Mouse (Mus musculus) heart, embryonic 12.5 days (tissue): ENCODE measurements around the gene Slc25a38. TPM values are rescaled to one million over a fixed set of nuclear protein-coding genes. Genes with fewer than 3 reads are reported as not detected.
"Not testable (repeated sequence)": the region's sequence is repeated elsewhere in the genome, so short reads cannot be mapped to it uniquely, and the experiment has no call there.

ENCODE experiments used
- ATAC-seq: fragments of 200-750 bp; cut with Nextera tagmentation; 2 replicates; pipeline ENCODE4 v1.8.0; 2017; ENCODE audit warnings: moderate TSS enrichment, moderate library complexity; ENCODE audit not compliant: insufficient number of reproducible peaks, low FRiP score
- H3K27ac ChIP-seq: fragments of 300-500 bp; sonication (generic); 2 replicates; pipeline ENCODE4 v1.5.1; 2016; ENCODE audit warnings: mild to moderate bottlenecking, moderate library complexity; ENCODE audit not compliant: poor library complexity, severe bottlenecking
- H3K27me3 ChIP-seq: fragments of 300-500 bp; sonication (generic); replicated peaks from 2 replicates; pipeline ENCODE4 v1.6.1; 2016; ENCODE audit warnings: mild to moderate bottlenecking, moderate library complexity
- H3K36me3 ChIP-seq: fragments of 300-500 bp; sonication (generic); 2 replicates; pipeline ENCODE4 v1.6.1; 2016; ENCODE audit warnings: mild to moderate bottlenecking, moderate library complexity
- H3K4me1 ChIP-seq: fragments of 300-500 bp; sonication (generic); replicated peaks from 2 replicates; pipeline ENCODE4 v1.6.1; 2016; ENCODE audit warnings: mild to moderate bottlenecking
- H3K4me2 ChIP-seq: fragments of 300-500 bp; sonication (generic); 2 replicates; pipeline ENCODE4 v1.6.1; 2016; ENCODE audit warnings: mild to moderate bottlenecking, moderate library complexity
- H3K4me3 ChIP-seq: fragments of 300-500 bp; sonication (generic); 2 replicates; pipeline ENCODE4 v1.5.1; 2016; ENCODE audit warnings: mild to moderate bottlenecking
- H3K9ac ChIP-seq: fragments of 300-500 bp; sonication (generic); 2 replicates; pipeline ENCODE4 v1.6.1; 2016; ENCODE audit warnings: mild to moderate bottlenecking, moderate library complexity
- H3K9me3 ChIP-seq: fragments of 300-500 bp; sonication (generic); replicated peaks from 2 replicates; pipeline ENCODE4 v1.6.1; 2016; ENCODE audit warnings: mild to moderate bottlenecking, moderate library complexity
- WGBS: fragments of 180-500 bp; shearing (Covaris S2); methylation state at CpG from one replicate; pipeline ENCODE4 v1.1.7; 2016; 5-methylcytosine and 5-hydroxymethylcytosine counted together
- polyA plus RNA-seq: library from polyadenylated mRNA; unstranded; fragments of >200 nt; fragmentation: Nextera tagmentation; extraction: Ambion mirVana; gene quantifications from 2 replicates; pipeline ENCODE4 v1.2.1, GENCODE M21; 2016

The Slc25a38 gene
- polyA plus RNA-seq, 1 experiment from 2014 or later = 24.9 TPM

DNA sequence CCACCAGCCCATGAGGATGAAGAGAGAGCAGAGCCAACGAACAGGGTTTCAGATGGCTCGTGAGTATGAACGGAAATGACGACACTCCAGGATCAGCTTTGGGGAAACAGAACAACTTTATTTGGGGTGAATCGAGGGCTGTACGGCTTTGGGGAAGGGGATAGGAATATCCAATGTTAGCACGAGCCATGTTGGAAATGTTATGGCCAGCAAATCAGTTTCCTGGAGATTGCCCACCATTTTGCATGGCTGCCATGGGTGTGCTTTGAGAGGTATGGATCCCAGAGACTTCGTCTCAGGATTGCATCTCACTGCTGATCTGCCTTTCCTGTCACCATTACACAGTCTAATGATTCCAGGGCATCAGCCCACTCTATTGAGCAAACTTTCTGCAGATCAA, 10.9 kb upstream of the Slc25a38 start:
- no peak overlapping the region for H3K4me3 ChIP-seq
- peaks cover 17% of the 10 kb centered on the region for H3K9me3 ChIP-seq
- H3K4me2 ChIP-seq = no peak overlapping the region
- no peak for ATAC-seq
- no peak overlapping the region for H3K9ac ChIP-seq
- 84% methylated on average over 8 of the region's 8 CpGs for WGBS
- no peaks in the 10 kb centered on the region for H3K36me3 ChIP-seq
- H3K4me1 ChIP-seq = no peaks in the 10 kb centered on the region
- no peaks in the 10 kb centered on the region for H3K27me3 ChIP-seq
- H3K27ac ChIP-seq = no peak overlapping the region

DNA sequence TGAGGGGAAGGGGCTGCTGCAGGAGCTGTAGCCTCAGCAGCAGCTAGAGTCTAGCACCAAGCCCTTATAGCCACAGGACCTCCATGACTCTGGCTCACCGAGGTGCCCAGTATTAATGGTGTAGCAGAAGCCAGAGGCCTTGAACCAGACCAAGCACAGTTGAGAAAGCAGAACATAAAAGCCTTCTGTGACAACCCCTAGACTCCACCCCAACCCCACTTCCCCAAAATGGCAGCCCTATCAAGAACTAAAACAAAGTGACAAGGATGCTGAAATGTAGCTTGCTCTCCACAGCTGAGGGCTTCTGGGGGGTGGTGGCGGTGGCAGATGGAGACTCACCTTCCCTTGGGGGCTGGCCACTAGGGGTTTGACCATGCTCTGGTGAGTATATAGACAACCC, 9.0 kb upstream of the Slc25a38 start:
- Histone ChIP-seq H3K4me1 (no peaks in the 10 kb centered on the region), H3K27ac (no peak overlapping the region), H3K36me3 (no peaks in the 10 kb centered on the region), H3K9me3 (peaks cover 17% of the 10 kb centered on the region), H3K9ac (no peak overlapping the region), H3K27me3 (no peaks in the 10 kb centered on the region), H3K4me2 (no peak overlapping the region), H3K4me3 (no peak overlapping the region)
- 98% methylated on average over 2 of the region's 2 CpGs for WGBS
- ATAC-seq = no peak

DNA sequence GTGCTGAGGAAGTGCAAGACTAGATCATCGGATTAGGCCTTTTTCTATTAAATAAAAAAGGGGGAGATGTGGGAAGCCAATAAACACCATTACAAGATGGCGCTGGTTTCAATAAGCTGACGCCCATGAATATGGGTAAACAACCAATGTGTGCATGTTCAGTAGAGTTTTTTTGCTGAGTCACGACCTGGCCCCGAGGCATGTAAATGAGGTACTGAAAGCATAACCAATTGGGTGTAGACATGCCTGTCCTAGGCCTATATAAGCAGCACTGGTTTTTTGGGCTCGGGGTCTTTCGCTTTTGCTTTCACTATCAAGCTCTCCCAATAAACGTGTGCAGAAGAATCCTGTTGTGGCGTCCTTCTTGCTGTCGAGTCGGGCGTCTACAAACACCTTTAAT, 1.2 kb upstream of the Slc25a38 start:
- not testable (repeated sequence) for H3K4me3 ChIP-seq, H3K36me3 ChIP-seq, H3K4me2 ChIP-seq, H3K9me3 ChIP-seq, ATAC-seq, H3K9ac ChIP-seq, H3K4me1 ChIP-seq, H3K27ac ChIP-seq, H3K27me3 ChIP-seq
- WGBS = 88% methylated on average over 12 of the region's 12 CpGs

DNA sequence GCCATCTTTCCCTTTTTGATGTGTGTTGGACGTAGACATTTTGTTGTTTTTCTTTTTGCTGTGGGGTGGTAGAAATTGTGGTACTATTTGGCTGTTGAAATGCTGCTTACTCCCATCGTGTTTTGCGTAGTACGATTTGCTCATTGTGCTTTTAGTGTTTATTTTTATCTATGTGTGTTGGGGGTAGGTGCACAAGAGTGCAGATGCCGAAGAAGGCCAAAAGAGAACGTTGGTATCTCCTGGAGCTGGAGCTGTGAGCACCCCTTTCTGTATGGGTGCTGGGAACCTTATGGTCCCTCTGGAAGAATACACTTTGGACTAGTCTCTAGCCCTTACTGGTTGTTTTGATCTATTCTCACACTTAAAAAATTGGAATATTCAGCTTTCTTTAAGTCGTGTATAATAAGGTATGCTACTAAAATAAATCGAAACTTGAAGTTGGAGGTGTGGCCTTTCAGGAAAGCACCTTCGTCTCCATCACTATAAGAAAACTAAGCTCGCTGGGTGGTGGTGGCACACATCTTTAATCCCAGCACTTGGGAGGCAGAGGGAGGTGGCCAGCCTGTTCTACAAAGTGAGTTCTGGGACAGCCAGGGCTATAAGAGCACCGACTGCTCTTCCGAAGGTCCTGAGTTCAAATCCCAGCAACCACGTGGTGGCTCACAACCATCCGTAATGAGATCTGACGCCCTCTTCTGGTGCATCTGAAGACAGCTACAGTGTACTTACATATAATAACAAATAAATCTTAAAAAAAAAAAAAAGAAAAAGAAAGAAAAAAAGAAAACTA, 1.2 kb downstream of the Slc25a38 start:
- WGBS = 74% methylated on average over 15 of the region's 15 CpGs
- Histone ChIP-seq H3K4me1 (peaks cover 16% of the 10 kb centered on the region), H3K9me3 (no peaks in the 10 kb centered on the region), H3K9ac (peak overlapping the region; percentile 82), H3K27ac (peak overlapping the region; percentile 91), H3K4me3 (peak overlapping the region; percentile 80), H3K4me2 (peak overlapping the region; percentile 84), H3K36me3 (no peaks in the 10 kb centered on the region), H3K27me3 (no peaks in the 10 kb centered on the region)
- no peak for ATAC-seq

DNA sequence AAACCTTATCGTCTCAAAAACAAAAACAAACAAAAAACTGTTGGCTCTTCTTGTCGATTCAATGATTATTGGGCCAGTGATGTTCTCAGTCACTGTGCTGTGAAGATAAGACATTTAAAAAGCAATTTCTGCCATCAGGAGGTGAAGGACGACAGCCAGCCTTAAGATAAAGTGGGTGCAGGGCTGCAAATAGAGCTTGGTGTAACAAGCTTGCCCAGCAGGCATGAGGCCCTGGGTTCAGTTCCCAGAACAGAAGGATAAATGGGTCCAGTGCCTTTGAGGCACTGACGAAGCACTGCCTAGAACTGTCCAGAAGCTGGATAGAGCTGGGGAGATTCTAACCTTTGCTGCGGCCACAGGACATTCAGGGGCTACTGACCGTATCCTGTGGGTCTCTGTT, 2.3 kb downstream of the Slc25a38 start:
- Histone ChIP-seq H3K36me3 (peaks cover 8% of the 10 kb centered on the region; the same call in 1 of the 2 replicates), H3K4me1 (peaks cover 16% of the 10 kb centered on the region), H3K27ac (peak overlapping the region; percentile 18), H3K27me3 (no peaks in the 10 kb centered on the region), H3K9ac (no peak overlapping the region), H3K9me3 (no peaks in the 10 kb centered on the region), H3K4me3 (no peak overlapping the region), H3K4me2 (0 out of 2 replicates have a peak overlapping the region, but pooled peaks have one; percentile 35)
- no peak for ATAC-seq
- 74% methylated on average over 6 of the region's 6 CpGs for WGBS

DNA sequence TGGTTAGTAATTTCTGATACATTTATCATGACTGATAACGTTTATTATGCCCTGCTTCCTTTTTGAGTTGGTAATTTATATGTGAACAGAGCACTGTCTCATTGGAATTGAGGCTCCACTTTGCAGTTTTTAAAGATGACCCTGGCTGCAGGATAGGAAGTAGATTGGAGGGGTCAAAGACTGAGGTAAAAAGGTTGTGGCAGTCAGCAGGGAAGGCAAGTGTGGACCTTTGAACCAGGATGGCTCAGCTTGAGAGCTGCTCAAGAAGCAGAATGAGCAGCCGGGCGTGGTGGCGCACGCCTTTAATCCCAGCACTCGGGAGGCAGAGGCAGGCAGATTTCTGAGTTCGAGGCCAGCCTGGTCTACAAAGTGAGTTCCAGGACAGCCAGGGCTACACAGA, 3.3 kb downstream of the Slc25a38 start:
- WGBS = 91% methylated on average over 7 of the region's 7 CpGs
- Histone ChIP-seq H3K4me3 (no peak overlapping the region), H3K9me3 (no peaks in the 10 kb centered on the region), H3K27ac (no peak overlapping the region), H3K36me3 (peaks cover 17% of the 10 kb centered on the region), H3K4me2 (no peak overlapping the region), H3K9ac (peak overlapping the region; percentile 15; the same call in 1 of the 2 replicates), H3K27me3 (no peaks in the 10 kb centered on the region), H3K4me1 (peaks cover 16% of the 10 kb centered on the region)
- no peak for ATAC-seq

DNA sequence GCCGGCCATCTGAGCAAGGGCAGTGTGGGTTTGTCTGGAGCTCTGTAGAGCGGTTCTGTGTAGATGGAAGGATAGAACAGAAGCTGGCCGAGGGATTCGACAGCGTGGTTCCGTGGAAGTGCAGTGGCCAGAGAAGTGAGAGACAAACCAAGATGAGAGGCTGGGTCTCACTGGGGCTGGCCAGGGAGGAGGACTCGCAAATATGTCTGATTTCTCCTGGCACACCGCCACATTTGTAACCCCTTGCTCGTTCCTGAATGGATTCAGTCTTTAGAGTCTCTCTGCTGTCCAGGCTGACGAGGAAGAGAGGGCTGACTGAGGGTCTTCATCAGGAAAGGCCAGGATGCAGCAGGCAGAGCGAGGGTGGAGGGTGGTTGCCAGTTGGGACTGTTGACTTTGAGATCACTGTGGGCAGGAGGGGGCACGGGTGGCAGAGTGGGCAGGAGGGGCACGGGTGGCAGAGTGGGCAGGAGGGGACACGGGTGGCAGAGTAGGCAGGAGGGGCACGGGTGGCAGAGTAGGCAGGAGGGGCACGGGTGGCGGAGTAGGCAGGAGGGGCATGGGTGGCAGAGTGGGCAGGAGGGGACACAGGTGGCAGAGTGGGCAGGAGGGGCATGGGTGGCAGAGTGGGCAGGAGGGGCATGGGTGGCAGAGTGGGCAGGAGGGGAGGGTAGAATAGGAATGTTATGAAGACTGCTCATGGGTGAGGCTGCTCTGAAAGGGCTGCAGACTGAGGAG, 4.0 kb downstream of the Slc25a38 start:
- peak overlapping the region; percentile 24 for H3K4me2 ChIP-seq
- H3K9me3 ChIP-seq = no peaks in the 10 kb centered on the region
- H3K4me3 ChIP-seq = no peak overlapping the region
- H3K4me1 ChIP-seq = peaks cover 16% of the 10 kb centered on the region
- no peak overlapping the region for H3K9ac ChIP-seq
- H3K27ac ChIP-seq = peak overlapping the region; percentile 31
- peaks cover 23% of the 10 kb centered on the region for H3K36me3 ChIP-seq
- no peaks in the 10 kb centered on the region for H3K27me3 ChIP-seq
- 89% methylated on average over 17 of the region's 17 CpGs for WGBS
- no peak for ATAC-seq

DNA sequence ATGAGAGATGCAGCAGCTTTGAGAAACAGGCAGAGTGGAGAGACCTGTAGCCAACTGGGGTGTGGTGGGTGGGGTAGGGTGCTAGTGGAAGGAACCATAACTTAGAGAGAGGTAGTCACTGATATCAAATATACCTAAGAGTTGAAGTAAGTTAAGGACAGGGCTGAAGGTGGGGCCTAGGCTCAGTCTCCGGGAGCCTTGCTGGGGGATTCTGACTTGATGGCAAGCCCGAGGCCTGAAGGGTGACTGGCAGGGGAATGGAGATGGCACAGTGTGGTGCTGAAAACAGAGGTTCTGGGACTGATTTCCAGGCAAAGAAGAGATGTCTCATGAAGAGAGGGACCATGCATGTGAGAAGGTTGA, 4.6 kb downstream of the Slc25a38 start:
- no peaks in the 10 kb centered on the region for H3K27me3 ChIP-seq
- ATAC-seq = no peak
- peak overlapping the region; percentile 31 for H3K27ac ChIP-seq
- H3K9me3 ChIP-seq = no peaks in the 10 kb centered on the region
- H3K9ac ChIP-seq = no peak overlapping the region
- peaks cover 27% of the 10 kb centered on the region for H3K36me3 ChIP-seq
- peaks cover 16% of the 10 kb centered on the region for H3K4me1 ChIP-seq
- peak overlapping the region; percentile 1; the same call in 1 of the 2 replicates for H3K4me3 ChIP-seq
- H3K4me2 ChIP-seq = peak overlapping the region; percentile 24
- WGBS = 89% methylated on average over 2 of the region's 2 CpGs

DNA sequence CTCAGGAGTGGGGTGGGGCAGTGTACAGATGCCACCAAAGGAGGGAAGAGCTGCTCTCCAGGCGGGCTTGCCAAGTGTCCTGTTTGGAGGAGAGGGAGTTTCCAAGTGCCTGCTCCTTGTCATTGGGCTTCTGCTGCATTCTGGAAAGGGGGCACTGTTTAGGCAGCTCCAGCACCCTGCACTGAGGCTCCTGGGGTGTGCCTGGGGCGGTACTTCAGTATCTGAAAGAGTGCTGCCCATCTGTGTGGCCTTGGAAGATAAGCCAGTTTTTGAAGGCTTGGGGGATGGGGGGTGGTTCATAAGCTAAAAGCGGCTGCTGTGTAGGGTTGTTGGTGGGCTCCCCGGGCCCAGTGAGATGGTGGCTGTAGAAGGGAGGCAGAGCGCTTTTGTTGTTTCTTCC, 5.4 kb downstream of the Slc25a38 start:
- peak overlapping the region; percentile 18; the same call in 1 of the 2 replicates for H3K9ac ChIP-seq
- H3K27me3 ChIP-seq = no peaks in the 10 kb centered on the region
- H3K27ac ChIP-seq = peak overlapping the region; percentile 74
- H3K4me1 ChIP-seq = peaks cover 16% of the 10 kb centered on the region
- no peak overlapping the region for H3K4me3 ChIP-seq
- peak overlapping the region; percentile 27 for H3K4me2 ChIP-seq
- H3K9me3 ChIP-seq = no peaks in the 10 kb centered on the region
- 57% methylated on average over 5 of the region's 5 CpGs for whole genome bisulfite sequencing
- peaks cover 33% of the 10 kb centered on the region for H3K36me3 ChIP-seq
- peak; percentile 86 for ATAC-seq

DNA sequence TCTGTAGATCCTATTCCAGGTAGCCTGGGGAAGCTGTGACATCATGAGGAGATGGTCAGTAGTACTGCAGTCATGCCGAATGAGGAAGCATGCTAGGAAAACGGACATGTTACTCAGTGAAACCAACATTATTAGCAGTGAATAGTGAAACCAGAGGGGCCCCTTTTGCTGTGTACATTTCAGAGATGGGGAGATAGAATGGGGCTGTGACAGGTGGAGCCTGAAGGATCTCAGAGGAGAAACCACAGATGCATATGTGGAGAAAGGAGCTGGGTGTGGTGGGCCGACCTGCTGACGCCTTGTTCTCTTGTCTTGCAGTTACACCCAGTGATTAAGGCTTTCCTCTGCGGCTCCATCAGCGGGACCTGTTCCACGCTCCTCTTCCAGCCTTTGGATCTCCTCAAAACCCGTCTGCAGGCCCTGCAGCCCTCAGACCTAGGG, 6.0 kb downstream of the Slc25a38 start:
- peak; percentile 75 for ATAC-seq
- H3K4me2 ChIP-seq = peak overlapping the region; percentile 42; the same call in 1 of the 2 replicates
- H3K4me3 ChIP-seq = 0 out of 2 replicates have a peak overlapping the region, but pooled peaks have one; percentile 2
- H3K27me3 ChIP-seq = no peaks in the 10 kb centered on the region
- H3K9ac ChIP-seq = peak overlapping the region; percentile 18; the same call in 1 of the 2 replicates
- whole genome bisulfite sequencing = 70% methylated on average over 8 of the region's 8 CpGs
- H3K36me3 ChIP-seq = peaks cover 39% of the 10 kb centered on the region
- H3K9me3 ChIP-seq = no peaks in the 10 kb centered on the region
- peak overlapping the region; percentile 74 for H3K27ac ChIP-seq
- peaks cover 13% of the 10 kb centered on the region for H3K4me1 ChIP-seq

DNA sequence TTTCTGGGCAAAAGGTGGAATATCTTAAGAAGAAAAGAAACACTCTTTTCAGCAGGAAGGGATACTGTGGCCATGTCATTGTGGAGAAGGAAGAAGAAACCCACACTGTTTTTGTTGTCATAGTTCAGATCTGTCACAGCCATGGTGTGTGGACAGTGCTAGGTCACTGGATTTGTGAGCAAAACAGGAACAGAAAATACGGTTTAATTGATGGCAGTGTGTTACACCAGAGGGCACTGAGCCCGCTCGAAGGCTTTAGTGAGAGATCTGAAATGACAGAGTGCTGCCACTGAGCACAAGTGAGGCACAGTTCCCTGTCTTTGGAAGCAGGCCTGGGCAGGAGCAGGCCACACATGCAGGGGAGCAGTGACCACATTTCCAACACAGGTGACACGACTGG, 8.0 kb downstream of the Slc25a38 start:
- H3K4me2 ChIP-seq = peak overlapping the region; percentile 42; the same call in 1 of the 2 replicates

More for the DNA sequence above, 8.0 kb downstream of the Slc25a38 start:
- Histone ChIP-seq H3K4me1 (peaks cover 10% of the 10 kb centered on the region), H3K36me3 (peaks cover 54% of the 10 kb centered on the region), H3K27me3 (no peaks in the 10 kb centered on the region), H3K27ac (0 out of 2 replicates have a peak overlapping the region, but pooled peaks have one; percentile 16), H3K9ac (no peak overlapping the region), H3K9me3 (no peaks in the 10 kb centered on the region), H3K4me3 (no peak overlapping the region)
- 84% methylated on average over 4 of the region's 4 CpGs for WGBS
- no peak for ATAC-seq
